Mouse (Mus musculus) heart, postnatal 0 days (tissue): ENCODE results near the gene Klhl25. TPM values are rescaled to one million over a fixed set of nuclear protein-coding genes. Genes with fewer than 3 reads are reported as not detected.
"Not testable (repeated sequence)": the region's sequence is repeated elsewhere in the genome, so short reads cannot be mapped to it uniquely, and the experiment has no call there.

Source experiments
- ATAC-seq: fragments of 200-750 bp; cut with Nextera tagmentation; 2 replicates; pipeline ENCODE4 v1.8.0; 2017; ENCODE audit warnings: low read depth, moderate number of reproducible peaks, moderate library complexity; ENCODE audit not compliant: insufficient read depth
- DNase-seq: peaks from one replicate; pipeline ENCODE4 v3.0.0-alpha.2; 2016; ENCODE audit warnings: low spot score
- H3K27ac ChIP-seq: fragments of 300-500 bp; sonication (generic); 2 replicates; pipeline ENCODE4 v1.5.1; 2014; ENCODE audit warnings: low read depth, mild to moderate bottlenecking
- H3K27me3 ChIP-seq: fragments of 300-500 bp; sonication (generic); 2 replicates; pipeline ENCODE4 v1.6.1; 2014; ENCODE audit warnings: low read length, mixed read lengths; ENCODE audit not compliant: control insufficient read depth, insufficient read depth
- H3K36me3 ChIP-seq: fragments of 300-500 bp; sonication (generic); replicated peaks from 2 replicates; pipeline ENCODE4 v1.6.1; 2014; ENCODE audit warnings: low read length, mixed read lengths; ENCODE audit not compliant: control insufficient read depth, insufficient read depth
- H3K4me1 ChIP-seq: fragments of 300-500 bp; sonication (generic); 2 replicates; pipeline ENCODE4 v1.6.1; 2014; ENCODE audit warnings: antibody characterized with exemption; ENCODE audit not compliant: control insufficient read depth, insufficient read depth
- H3K4me2 ChIP-seq: fragments of 300-500 bp; sonication (generic); 2 replicates; pipeline ENCODE4 v1.6.1; 2014; ENCODE audit warnings: low read depth, mild to moderate bottlenecking, low read length, moderate library complexity
- H3K4me3 ChIP-seq: fragments of 300-500 bp; sonication (generic); 2 replicates; pipeline ENCODE4 v1.5.1; 2014; ENCODE audit warnings: low read depth, low read length
- H3K9ac ChIP-seq: fragments of 300-500 bp; sonication (generic); replicated peaks from 2 replicates; pipeline ENCODE4 v1.6.1; 2014; ENCODE audit warnings: low read depth, low read length, mixed read lengths
- H3K9me3 ChIP-seq: fragments of 300-500 bp; sonication (generic); replicated peaks from 2 replicates; pipeline ENCODE4 v1.6.1; 2016; ENCODE audit warnings: low read length; ENCODE audit not compliant: control insufficient read depth
- CTCF ChIP-seq: IDR thresholded peaks from 2 replicates; pipeline ENCODE4 v1.5.1; 2016; ENCODE audit warnings: antibody characterized with exemption, control low read depth, low read depth
- EP300 ChIP-seq: IDR thresholded peaks from 2 replicates; pipeline ENCODE4 v1.6.1; 2016; ENCODE audit warnings: antibody characterized with exemption, low read depth
- WGBS: fragments of 180-500 bp; shearing (Covaris S2); extraction: QIAGEN DNeasy Blood & Tissue Kit; methylation state at CpG from one replicate; pipeline ENCODE4 v1.1.7; 2014; 5-methylcytosine and 5-hydroxymethylcytosine counted together
- polyA plus RNA-seq: library from polyadenylated mRNA; unstranded; fragments of >200 nt; fragmentation: Nextera tagmentation; extraction: Ambion mirVana; gene quantifications from 2 replicates; pipeline ENCODE4 v1.2.1, GENCODE M21; 2015
- total RNA-seq: library from RNA; depleted of rRNA; stranded (reverse); fragments of >200 nt; gene quantifications from 2 replicates; pipeline ENCODE4 v1.2.3, GENCODE M21; 2014; ENCODE audit warnings: low replicate concordance

Gene Klhl25
- total and polyA plus RNA-seq, 2 experiments from 2014 or later: 5.7 to 20.7 TPM

DNA sequence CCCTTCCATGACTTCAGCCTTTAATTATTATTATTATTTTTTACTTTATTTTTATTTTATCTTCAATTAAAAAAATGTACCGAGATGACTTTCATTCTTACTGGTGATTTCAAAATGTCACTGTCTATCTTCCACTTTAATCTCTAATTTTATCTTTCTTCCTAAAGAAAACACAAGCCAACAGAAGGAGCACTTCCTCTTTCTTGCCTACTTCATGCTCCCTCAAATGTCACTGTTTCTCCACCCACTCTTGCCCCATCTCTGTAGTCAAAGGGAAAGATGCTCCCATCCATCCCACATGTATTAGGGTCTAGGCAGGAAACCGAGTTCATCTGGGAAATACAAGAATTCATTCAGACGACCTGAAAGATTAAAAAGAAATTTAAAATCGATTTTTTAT is 51.8 kb downstream of the Klhl25 start:
- DNase-seq (no peak), ATAC-seq (no peak)
- Histone ChIP-seq H3K9ac (no peak overlapping the region), H3K9me3 (no peaks in the 10 kb centered on the region), H3K4me3 (no peak overlapping the region), H3K4me1 (no peaks in the 10 kb centered on the region; the same call in 1 of the 2 replicates), H3K4me2 (no peak overlapping the region), H3K36me3 (no peaks in the 10 kb centered on the region), H3K27me3 (no peaks in the 10 kb centered on the region), H3K27ac (no peak overlapping the region)
- TF ChIP-seq CTCF: no peak
- no peak for TF ChIP-seq EP300
- 62% methylated on average over 4 of the region's 4 CpGs for WGBS

DNA sequence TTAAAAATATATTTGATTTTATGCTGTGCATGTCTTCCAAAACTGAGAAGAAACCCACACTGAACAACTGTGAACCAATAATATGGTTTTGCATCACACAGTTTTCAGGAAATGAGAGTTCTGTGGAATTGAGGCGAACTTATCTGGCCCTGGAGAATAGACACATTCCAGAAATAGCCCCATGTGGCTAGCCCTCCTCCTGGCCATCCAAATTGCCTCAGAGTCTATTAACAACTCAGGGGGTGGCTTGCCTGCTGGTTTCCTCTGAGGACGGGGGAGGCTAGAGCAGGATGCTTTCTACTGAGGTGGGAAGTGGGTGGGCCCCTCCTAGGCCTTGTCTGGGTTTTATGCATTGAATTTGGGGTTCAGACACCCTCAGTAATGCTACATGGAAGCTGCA is 57.0 kb downstream of the Klhl25 start:
- ATAC-seq (no peak), DNase-seq (no peak)
- H3K9me3 ChIP-seq: no peaks in the 10 kb centered on the region
- H3K27me3 ChIP-seq: no peaks in the 10 kb centered on the region
- H3K4me3 ChIP-seq: no peak overlapping the region
- TF ChIP-seq EP300 (no peak), CTCF (no peak)
- H3K4me1 ChIP-seq: no peaks in the 10 kb centered on the region
- H3K9ac ChIP-seq: no peak overlapping the region
- no peak overlapping the region for H3K27ac ChIP-seq
- no peak overlapping the region for H3K4me2 ChIP-seq
- 13% methylated on average over 2 of the region's 2 CpGs for WGBS
- no peaks in the 10 kb centered on the region for H3K36me3 ChIP-seq

DNA sequence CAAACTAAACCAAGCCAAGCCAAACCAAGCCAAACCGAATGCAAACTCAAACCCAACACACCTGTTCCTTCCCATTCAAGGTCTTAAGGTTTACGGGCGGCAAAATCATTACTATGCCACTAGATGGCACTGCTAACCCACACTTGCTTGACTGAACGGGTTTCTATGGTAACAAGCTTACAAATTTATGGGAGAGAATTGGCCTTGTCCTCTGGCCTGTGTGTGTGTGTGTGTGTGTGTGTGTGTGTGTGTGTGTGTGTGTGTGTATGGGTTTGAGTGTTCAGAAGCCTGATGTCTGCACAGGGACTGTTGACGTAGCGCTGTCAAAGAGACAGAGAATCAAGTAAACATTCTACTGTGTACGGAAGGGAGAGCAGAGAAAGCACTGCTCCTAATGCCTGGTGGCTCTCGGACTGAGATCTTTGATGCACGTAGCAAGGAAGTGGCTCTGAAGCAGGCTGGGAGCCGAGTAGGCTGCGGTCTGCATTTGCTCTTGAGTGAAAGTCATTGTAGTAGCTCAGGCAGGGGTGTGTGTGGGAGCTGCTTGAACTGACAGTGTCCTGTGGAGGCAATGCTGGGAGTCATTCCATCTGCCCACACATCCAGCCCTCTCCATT is 62.0 kb downstream of the Klhl25 start:
- Histone ChIP-seq H3K9ac (no peak overlapping the region), H3K9me3 (no peaks in the 10 kb centered on the region), H3K27ac (no peak overlapping the region), H3K4me1 (no peaks in the 10 kb centered on the region), H3K4me3 (peak overlapping the region; percentile 36), H3K27me3 (no peaks in the 10 kb centered on the region), H3K4me2 (peak overlapping the region; percentile 62), H3K36me3 (no peaks in the 10 kb centered on the region)
- DNase-seq (peak; percentile 90), ATAC-seq (peak; percentile 55; the same call in 1 of the 2 replicates)
- 13% methylated on average over 11 of the region's 11 CpGs for WGBS
- TF ChIP-seq CTCF: peak; percentile 88
- no peak for TF ChIP-seq EP300

DNA sequence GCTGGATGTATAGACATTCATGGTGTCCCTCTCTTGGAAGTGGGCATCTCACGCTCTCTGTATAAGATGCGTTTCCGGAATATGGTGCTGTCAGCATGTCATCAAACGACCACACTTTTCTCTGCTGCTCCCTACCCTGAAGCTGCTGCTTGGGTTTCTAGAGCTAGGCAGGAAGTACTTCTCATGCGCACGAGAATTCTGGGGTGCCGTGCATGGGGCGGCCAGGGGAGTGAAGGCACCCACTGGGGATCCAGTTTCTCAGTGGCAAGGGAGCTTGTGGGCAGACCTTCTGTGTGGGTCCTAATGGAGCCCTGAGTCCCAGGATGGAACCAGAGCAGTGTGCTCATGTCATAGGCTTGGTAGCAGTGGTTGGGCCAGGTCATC is 62.5 kb downstream of the Klhl25 start:
- no peaks in the 10 kb centered on the region for H3K27me3 ChIP-seq
- H3K4me3 ChIP-seq: no peak overlapping the region
- no peaks in the 10 kb centered on the region for H3K36me3 ChIP-seq
- peak overlapping the region; percentile 62 for H3K4me2 ChIP-seq
- TF ChIP-seq CTCF: no peak
- H3K9me3 ChIP-seq: no peaks in the 10 kb centered on the region
- H3K9ac ChIP-seq: no peak overlapping the region
- H3K27ac ChIP-seq: no peak overlapping the region
- DNase-seq (no peak), ATAC-seq (no peak)
- 66% methylated on average over 8 of the region's 8 CpGs for WGBS
- no peaks in the 10 kb centered on the region for H3K4me1 ChIP-seq

DNA sequence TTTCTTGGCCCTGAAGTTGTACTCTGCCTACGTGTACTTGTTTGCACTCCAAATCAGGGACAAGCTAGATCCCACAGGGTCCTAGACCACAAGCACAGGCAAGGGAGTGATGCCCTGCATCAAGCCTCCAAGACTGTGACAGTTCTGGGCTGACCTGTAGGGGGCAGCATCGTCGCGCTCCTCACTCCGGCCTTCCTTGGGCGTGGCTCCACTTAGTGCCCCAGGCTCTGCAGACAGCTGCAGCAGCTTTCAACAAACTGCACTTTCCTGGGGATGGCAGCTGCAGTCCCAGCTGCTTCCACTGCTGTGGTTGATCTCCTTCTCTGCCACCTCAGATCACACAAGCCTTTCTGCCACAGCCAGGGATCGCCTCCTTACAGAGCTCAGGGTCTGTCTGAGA is 65.8 kb downstream of the Klhl25 start:
- Histone ChIP-seq H3K9me3 (no peaks in the 10 kb centered on the region), H3K4me1 (no peaks in the 10 kb centered on the region), H3K4me2 (no peak overlapping the region), H3K27ac (no peak overlapping the region), H3K9ac (no peak overlapping the region), H3K27me3 (no peaks in the 10 kb centered on the region), H3K4me3 (no peak overlapping the region), H3K36me3 (no peaks in the 10 kb centered on the region)
- peak; percentile 71; the same call in 1 of the 2 replicates for ATAC-seq
- TF ChIP-seq CTCF (peak; percentile 85), EP300 (no peak)
- 6% methylated on average over 7 of the region's 7 CpGs for WGBS
- DNase-seq: peak; percentile 14

DNA sequence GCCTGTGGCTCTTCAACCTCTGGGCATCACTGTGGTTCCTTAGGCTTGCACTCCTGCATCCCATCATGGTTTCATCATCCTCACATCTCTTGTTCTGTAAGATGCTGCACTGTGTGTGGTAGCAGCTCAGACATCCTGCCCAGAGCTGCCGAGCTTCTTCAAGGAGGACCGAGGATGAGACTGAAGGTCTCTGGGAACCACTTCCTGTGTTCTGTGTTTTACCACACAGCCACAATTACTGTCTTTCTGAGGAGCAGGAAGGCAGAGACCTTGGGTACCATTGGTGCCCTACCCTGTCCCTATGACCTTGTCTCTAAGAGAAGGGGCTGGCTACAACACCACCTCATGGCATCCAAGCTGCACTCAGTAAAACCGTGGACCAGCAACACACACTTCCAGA is 67.4 kb downstream of the Klhl25 start:
- 71% methylated on average over 3 of the region's 3 CpGs for WGBS
- H3K4me2 ChIP-seq, H3K9me3 ChIP-seq, H3K36me3 ChIP-seq, H3K27me3 ChIP-seq, ATAC-seq, H3K4me1 ChIP-seq, H3K9ac ChIP-seq, DNase-seq, H3K4me3 ChIP-seq, H3K27ac ChIP-seq: not testable (repeated sequence)
